Mouse (Mus musculus) gonadal fat pad, adult 2 months (tissue): ENCODE data around the gene Map1b. TPM values are rescaled to one million over a fixed set of nuclear protein-coding genes. Genes with fewer than 3 reads are reported as not detected.

Experiments
- DNase-seq: peaks from one replicate; pipeline ENCODE4 v3.0.0-alpha.2; 2012; ENCODE audit warnings: low read depth
- polyA plus RNA-seq: library from polyadenylated mRNA; depleted of rRNA; stranded (reverse); fragments of >200 nt; gene quantifications from 2 replicates; pipeline ENCODE4 v1.2.3, GENCODE M21; 2012

The Map1b gene
- polyA plus RNA-seq, 1 experiment: 9.1 TPM

DNA sequence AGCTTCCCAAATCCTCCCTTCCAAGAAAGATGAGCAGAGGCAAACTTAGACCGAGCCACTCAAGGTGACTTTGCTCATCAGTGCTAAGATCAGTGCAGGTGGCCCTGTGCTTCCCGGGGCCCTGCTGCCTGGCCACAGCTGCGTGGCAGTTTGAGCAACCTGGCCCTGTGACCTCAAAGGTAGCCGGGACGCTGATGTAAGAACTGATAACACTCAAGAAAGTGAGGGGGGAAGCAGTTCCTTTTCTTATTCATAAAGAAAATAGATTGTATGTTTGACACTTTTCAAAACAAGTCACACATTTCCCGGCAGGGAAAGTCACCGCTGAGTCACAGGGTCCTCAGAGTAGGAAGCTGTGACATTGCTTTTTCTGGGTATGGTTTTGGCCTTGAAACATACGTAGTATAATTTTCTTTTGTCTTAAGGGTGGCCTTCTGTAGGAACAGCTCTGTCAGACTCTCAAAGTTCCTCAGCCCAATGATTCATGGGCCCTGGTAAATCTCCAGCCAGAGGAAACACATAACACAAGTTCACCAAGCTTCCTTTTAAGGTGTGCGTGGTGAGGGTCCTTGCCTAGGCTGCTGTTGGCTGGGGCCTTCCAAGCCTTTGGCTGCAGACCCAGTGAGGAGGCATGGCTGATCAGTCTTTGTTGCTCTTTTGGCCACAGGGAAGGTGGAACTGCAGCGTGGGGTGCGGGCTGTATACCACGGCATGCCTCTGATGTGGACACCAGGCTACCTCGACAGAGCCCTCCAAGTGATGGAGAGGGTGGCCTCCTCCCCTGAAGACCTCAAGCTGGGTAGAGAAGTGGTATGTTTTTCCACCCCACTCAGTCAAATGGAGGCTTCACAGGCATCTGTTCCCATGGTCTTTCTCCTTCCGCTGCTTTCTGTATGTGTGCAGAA, 105.5 kb downstream of the Map1b start:
- DNase-seq: no peak

GRCm38 (mm10) chr13:99409216-99409615, 107.1 kb downstream of the Map1b start:
- no peak for DNase-seq

- no peak for DNase-seq
Observed at GRCm38 (mm10) chr13:99399373-99399772, 117.0 kb downstream of the Map1b start.

DNA sequence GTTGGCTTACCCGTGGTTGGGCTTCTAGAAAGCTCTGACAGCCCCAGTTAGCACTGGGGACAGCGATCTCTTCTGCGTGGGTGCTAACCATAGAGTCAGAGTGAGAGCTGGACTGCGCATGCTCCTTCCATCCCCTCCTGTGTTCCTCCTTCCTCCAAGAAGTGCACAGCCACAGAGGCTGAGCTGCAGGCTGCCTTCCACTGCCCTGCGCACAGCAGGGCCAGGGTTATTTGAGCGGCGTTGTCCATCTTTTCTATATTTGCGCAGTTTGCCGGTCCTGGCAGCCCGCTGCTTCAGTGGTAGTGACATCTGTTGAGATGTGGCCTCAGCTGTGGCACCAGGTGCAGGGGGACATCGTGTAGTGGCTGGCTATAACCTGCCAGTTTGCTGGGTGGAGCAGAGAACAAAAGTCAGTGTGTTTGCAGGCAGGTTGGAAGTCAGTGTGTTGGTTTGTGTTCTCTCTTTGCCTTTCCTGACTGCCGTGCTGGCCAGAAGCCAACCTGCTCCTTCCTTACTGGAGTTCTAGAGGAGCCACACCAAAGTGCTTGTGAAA, 118.1 kb downstream of the Map1b start:
- no peak for DNase-seq

DNA sequence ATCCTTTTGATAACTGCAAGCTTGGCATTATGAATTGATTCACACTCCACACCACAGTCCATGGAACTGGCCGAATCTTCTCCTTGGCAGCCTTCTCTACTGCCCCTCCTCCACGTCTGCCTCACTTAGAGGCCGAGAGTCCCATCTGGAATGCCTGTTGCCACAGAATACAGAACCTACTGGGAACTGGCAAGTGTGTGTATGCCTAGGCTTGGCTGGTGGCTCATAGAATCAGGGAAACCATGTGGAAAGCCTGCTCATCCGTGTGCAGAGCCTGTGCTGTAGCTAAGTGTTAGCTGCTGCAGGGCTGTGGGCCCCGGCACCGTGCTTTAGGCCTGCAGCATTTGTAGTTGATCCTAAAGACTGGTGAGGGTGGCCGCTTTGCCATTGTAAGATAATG, 119.1 kb downstream of the Map1b start:
- DNase-seq: no peak

DNA sequence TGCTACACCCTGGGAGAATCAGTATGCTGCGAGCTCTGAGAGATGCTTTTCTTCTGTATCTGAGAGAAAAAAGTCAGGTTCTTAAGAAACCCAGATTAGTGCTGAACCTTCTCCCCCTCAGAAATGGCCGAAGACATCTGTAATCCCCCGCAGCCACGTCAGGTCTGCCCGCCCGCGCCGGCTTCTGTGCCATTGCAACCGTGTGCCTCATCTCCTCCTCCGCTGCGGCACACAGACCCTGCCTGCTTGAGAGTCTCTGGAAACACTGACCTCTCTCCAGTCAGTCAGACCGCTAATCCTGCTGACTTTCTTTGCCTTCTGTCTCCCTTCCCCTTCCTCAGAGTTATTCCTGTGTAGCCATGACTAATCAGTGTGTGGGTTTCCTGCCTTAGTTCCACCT, 120.8 kb downstream of the Map1b start:
- no peak for DNase-seq

DNA sequence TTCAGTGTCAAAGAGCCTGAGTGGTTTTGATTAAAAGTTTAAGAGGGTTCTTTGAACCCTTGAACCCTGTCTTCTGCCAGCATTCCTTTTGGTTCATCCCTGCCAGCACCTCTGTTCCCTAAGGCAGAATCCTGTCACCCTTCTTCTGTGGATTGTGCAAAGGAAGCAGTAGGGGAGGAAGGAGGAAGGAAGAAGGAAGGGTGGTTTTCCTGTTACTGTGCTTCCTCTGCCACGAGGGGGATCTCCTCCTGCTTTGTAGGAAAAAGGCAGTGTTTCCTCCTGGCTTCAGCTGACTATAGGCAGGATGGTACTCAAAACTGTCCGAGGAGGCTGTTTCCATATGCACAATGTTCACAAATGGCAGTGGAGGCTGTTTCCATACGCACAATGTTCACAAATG, 121.6 kb downstream of the Map1b start:
- no peak for DNase-seq

- DNase-seq: no peak
Observed at GRCm38 (mm10) chr13:99393128-99393527, 123.2 kb downstream of the Map1b start.

- DNase-seq: no peak
Observed at GRCm38 (mm10) chr13:99391417-99391816, 124.9 kb downstream of the Map1b start.

- DNase-seq: no peak
Observed at GRCm38 (mm10) chr13:99387901-99388811, 128.2 kb downstream of the Map1b start.

DNA sequence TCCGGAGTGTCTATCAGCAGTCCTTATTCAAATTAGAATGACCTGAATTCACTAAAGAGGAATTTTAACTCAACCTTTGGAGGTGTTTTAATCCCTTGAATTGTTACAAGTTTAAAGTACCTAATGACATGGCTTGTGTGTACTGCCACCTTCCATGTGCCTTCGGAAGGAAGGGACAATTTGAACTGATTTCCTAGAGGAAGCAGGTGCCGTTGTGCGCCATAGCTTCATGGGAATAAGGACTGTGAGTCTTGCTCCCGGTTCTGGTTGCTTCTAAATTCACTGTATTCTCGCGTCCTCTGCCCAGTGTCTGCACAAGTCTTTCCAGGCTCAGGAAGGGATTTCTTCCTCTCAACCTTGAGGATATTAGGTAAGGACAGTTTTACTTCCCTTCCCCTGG, 130.0 kb downstream of the Map1b start:
- no peak for DNase-seq

DNA sequence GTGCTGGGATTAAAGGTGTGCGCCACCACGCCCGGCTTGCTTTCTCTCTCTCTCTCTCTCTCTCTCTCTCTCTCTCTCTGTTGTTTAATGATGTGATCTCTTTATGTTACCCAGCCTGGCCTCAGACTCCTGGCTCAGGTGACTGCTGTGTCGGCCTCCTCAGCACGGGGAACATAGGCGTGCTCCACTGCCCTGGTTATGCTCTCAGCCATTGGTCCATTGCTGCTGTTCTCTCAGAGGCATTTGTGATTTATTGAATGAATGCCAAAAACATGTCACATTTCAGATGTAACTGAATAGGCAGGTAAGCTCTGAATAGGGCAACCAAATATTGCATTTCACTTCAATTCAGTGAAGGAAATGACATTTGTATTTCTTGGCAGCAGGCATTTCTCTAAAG, 130.4 kb downstream of the Map1b start:
- no peak for DNase-seq

GRCm38 (mm10) chr13:99384555-99385203, 131.7 kb downstream of the Map1b start:
- DNase-seq: no peak

DNA sequence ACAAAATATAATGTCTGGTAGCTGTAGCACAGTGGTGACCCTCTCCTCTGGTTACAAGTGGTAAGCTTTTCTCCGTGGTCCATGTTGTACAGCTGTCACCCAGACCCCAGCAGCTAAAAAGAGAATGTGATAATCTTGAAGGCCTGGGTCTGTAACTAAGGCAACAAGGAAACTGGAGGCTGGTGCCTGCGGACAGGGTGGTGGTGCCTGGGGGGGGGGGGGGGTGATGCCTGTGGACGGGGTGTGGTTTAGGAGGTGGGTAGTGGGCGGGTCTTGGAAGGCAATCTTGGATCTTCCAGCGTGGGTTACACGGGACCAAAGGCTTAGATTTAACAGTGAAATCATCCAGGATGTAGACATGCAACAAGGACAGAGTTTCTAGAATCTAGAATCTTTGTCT, 134.0 kb downstream of the Map1b start:
- no peak for DNase-seq

- DNase-seq: no peak
Observed at GRCm38 (mm10) chr13:99378223-99378622, 138.1 kb downstream of the Map1b start.

- no peak for DNase-seq
Observed at GRCm38 (mm10) chr13:99377055-99377454, 139.3 kb downstream of the Map1b start.

DNA sequence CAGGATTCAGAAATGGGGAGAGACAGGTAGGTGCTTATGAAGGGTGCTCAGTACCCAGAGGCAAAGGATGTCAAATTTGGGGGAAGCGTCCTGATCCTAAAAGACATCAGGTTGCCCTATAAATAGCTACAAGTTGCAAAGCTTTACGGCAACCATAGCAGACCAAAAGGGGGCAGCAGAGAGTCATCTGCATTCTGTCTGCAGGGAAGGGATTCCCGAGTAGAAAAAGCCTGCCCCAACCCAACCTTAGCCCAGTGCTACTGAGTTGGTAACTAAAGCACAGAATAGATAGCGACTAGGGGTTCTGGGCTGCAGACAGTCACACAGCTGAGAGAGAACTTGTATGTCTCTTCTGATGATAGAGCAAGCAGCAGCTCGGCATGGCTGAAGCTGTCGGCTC, 140.8 kb downstream of the Map1b start:
- DNase-seq: no peak

DNA sequence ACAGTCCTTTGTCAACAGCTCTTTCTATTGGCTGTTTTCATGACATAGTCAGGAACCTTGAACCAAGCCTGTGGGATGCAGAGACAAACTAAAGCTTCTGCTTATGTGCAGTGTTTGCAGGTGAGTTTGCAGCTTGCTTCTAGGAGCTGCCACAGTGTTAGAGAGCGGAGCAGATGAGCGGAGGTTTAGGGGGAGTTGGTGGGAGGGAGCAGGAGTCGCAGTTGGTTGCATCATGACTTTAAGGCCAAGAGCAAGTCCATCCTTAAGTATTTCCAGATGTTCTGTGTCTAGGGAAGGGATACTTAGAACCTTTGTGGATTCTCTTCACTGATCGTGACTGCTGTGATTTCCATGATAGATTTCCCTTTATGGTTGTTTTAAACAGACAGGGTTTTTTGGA, 142.1 kb downstream of the Map1b start:
- DNase-seq: no peak

GRCm38 (mm10) chr13:99373684-99374083, 142.7 kb downstream of the Map1b start:
- no peak for DNase-seq
